Mouse (Mus musculus) thymus, postnatal 14 days (tissue): ENCODE measurements around the gene Dst.

Experiments
- DNase-seq: peaks from one replicate; pipeline ENCODE4 v3.0.0; 2021

Gene Dst

GRCm38 (mm10) chr1:34139871-34140471 lies 231.9 kb downstream of the Dst start:
- no peak for DNase-seq

GRCm38 (mm10) chr1:34140686-34141085 lies 232.7 kb downstream of the Dst start:
- no peak for DNase-seq

GRCm38 (mm10) chr1:34142951-34143580 lies 235.0 kb downstream of the Dst start:
- DNase-seq = no peak

GRCm38 (mm10) chr1:34144826-34145225 lies 236.8 kb downstream of the Dst start:
- no peak for DNase-seq

- no peak for DNase-seq
These were observed 240.0 kb downstream of the Dst start for GRCm38 (mm10) chr1:34148039-34148438.

GRCm38 (mm10) chr1:34150416-34151093 lies 242.5 kb downstream of the Dst start:
- DNase-seq = no peak

GRCm38 (mm10) chr1:34152683-34153082 lies 244.7 kb downstream of the Dst start:
- no peak for DNase-seq

- DNase-seq = no peak
These were observed 248.0 kb downstream of the Dst start for GRCm38 (mm10) chr1:34156058-34156457.

GRCm38 (mm10) chr1:34157702-34158101 lies 249.7 kb downstream of the Dst start:
- DNase-seq = no peak

GRCm38 (mm10) chr1:34158822-34159221 lies 250.8 kb downstream of the Dst start:
- DNase-seq = no peak

GRCm38 (mm10) chr1:34159898-34160297 lies 251.9 kb downstream of the Dst start:
- DNase-seq = no peak

- DNase-seq = peak; percentile 80
These were observed 256.7 kb downstream of the Dst start for GRCm38 (mm10) chr1:34164616-34165295.

- DNase-seq = no peak
These were observed 257.9 kb downstream of the Dst start for GRCm38 (mm10) chr1:34165926-34166325.

GRCm38 (mm10) chr1:34167151-34168057 lies 259.4 kb downstream of the Dst start:
- no peak for DNase-seq

GRCm38 (mm10) chr1:34169086-34169485 lies 261.1 kb downstream of the Dst start:
- no peak for DNase-seq

- DNase-seq = no peak
These were observed 266.5 kb downstream of the Dst start for GRCm38 (mm10) chr1:34174517-34174916.

GRCm38 (mm10) chr1:34174961-34175360 lies 266.9 kb downstream of the Dst start:
- no peak for DNase-seq

GRCm38 (mm10) chr1:34178022-34178727 lies 270.1 kb downstream of the Dst start:
- DNase-seq = no peak

- DNase-seq = peak; percentile 32
These were observed 271.7 kb downstream of the Dst start for GRCm38 (mm10) chr1:34179756-34180155.

- DNase-seq = peak; percentile 51
These were observed 274.6 kb downstream of the Dst start for GRCm38 (mm10) chr1:34182406-34183249.
